Mouse (Mus musculus): ENCODE data around the gene Ces3a.
"Not testable (repeated sequence)": the region's sequence is repeated elsewhere in the genome, so short reads cannot be mapped to it uniquely, and the experiment has no call there.

The Ces3a gene

DNA sequence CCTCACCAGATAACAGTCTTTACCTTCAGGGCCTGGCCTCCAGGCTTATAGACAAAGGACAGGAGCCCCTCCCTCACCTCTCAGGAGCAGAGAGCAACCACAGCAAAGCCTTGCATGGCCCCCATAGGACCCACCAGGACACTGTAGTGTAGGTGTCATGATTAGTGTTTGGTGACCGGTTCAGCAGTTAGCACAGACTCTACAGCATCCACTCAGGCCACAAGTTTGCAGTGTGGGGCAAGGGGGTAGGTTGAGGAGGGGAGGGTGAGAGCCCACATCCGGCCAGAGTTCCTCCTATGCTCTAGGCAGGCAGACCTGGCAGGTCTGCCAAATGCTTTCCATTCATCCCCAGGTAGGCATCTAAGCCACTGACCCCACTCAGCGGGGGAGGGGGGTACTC is 45.6 kb downstream of the Ces3a start:
- no peak for DNase-seq (ENCODE audit: low spot score in 2 of 2)

DNA sequence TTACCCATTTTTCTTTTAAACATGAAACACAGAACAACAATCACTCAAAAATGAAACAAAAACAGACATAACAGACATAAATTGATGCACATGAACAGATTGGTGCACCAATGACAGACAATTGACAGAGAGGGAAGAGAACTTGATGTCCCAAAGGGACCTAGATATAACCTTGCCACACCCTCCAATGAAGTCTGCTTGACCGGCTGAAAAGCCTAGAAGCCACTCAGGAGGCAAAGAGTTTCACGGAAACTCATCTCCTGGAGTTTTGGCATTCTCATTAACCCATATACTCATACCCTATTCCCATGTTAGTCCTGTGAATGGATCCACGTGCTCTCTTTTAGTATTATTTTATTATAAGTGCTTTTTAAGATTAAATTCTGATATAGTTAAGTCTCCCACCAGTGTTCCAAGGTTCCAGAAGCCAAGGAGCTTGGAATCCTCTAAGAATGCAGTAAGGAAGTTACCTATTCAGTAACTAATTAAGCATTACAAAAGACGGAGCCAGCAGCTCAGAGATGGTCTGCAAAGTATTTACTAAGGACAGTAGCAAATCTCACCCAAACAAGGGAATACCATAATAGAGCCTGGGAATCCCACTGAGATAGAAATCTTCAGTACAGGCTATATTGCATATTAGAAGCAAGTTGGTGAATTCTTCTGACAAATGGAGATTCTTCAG is 53.8 kb downstream of the Ces3a start:
- not testable (repeated sequence) for DNase-seq (ENCODE audit: low spot score in 2 of 2)

DNA sequence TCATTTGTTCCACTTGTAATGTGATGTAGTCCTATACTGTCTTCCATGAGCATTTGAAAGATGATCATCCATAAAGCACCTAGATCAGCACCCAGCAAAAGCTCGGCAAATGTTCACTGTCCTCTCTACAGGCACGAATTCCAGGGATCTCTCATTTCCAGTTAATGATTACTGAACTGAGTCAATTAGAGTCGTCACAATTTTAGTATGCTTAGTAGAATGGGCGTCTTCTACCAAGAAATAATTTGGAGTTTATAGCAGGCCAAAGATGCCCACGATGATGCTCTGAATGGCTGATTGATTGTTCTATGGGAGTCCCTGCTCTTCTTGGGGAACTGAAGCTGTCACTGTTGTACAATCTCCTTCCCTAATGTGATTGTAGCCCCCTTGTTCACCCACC is 55.3 kb downstream of the Ces3a start:
- DNase-seq (ENCODE audit: low spot score in 2 of 2) = not testable (repeated sequence)

DNA sequence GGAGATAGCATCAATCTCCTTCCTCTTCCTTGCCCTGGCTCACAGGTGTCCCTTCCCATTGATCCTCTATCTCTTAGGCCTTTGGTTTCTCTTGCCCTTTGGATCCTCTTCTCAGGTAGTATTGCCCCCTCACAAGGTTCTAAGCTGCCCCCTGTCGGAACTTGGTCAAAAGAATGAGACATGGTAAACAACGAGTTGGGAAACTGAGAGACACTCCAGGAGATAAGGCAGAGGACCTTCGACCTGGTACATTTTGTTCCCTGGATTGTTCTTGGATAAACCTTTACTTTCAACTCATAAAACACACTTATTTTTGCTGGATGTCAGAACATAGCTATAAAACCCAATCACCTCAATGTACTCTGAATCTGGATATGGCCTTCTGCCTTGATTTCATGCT is 55.8 kb downstream of the Ces3a start:
- no peak for DNase-seq (ENCODE audit: low spot score in 2 of 2)
